Comparison of ENCODE assay signal across 8 mouse cellular contexts in the genomic region with DNA sequence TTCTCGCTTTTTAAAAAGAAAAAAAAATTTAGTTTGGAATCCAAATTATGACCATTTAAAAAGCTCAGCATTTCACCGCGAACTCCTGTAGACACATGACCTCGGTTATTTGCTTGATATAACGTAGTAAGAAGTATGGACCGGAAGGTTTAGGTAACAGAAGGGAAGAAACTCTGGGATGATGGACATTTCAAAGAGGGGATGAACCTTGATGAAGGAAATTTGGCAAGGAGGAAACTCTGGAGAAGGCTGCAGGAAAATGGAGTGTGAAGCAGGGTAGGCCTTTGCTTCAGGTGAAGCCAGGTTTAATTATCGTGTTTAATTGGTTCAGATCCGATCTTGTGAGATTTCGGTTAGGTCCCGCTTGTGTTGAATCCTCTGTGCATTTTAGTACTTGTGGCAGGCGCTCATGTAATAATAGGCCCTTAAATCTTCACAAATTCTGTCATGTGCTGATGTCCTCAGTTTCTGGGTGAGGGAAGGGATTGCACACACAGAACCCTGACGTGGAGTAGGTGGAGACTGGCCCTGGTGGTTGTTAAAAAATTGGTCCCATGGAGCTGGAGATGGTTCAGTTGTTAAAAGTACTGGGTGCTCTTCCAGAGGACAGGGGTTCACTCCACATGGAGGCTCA. TPM values are rescaled to one million over a fixed set of nuclear protein-coding genes. Genes with fewer than 3 reads are reported as not detected.
DNase-seq lines count a peak whose midpoint lies in the region; ATAC-seq and TF ChIP-seq lines count a peak whose summit lies in the region.

No protein-coding gene starts in this region.

- peaks cover 6% of the 10 kb centered on the region for H3K36me3 ChIP-seq in heart, embryonic 15.5 days
- H3K36me3 ChIP-seq in MEL (ENCODE audit: control insufficient read depth in 1 of 2, insufficient read depth in 2 of 2, low read length in 2 of 2): peaks cover 6 to 14% of the 10 kb centered on the region in 2 experiments; a peak in 3 of 4 replicates
- 0 out of 2 replicates have a peak, but pooled peaks cover 2% of the 10 kb centered on the region for H3K36me3 ChIP-seq in hindbrain, embryonic 11.5 days (ENCODE audit: control insufficient read depth, insufficient read depth, low read length)
- no peaks in the 10 kb centered on the region; the same call in 1 of the 2 replicates for H3K36me3 ChIP-seq in midbrain, embryonic 11.5 days (ENCODE audit: control insufficient read depth, insufficient read depth, low read length)

- no peak for TF ChIP-seq EP300 in MEL (IDR thresholded peaks at IDR 0.05; ENCODE audit: low read depth in 1 of 2, low read length in 2 of 2)

- no peak for TF ChIP-seq CTCF in MEL (IDR thresholded peaks at IDR 0.05 in 2 of 3, conservative IDR thresholded peaks at IDR 0.05 in 1 of 3; ENCODE audit: control insufficient read depth in 1 of 3, insufficient read depth in 1 of 3, low read depth in 2 of 3, low read length in 3 of 3, poor library complexity in 1 of 3, severe bottlenecking in 1 of 3)

- peak overlapping the region; percentile 63 for H3K4me2 ChIP-seq in heart, embryonic 15.5 days
- H3K4me2 ChIP-seq in hindbrain, embryonic 11.5 days (replicated peaks; ENCODE audit: low read depth, low read length): peak overlapping the region; percentile 57
- H3K4me2 ChIP-seq in midbrain, embryonic 11.5 days: peak overlapping the region; percentile 75

- intact Hi-C loops in heart, postnatal 25 days (cut with DNase I): loop anchor here (1.0 kb wide), 1 partner anchor 204 kb away; no protein-coding TSS in a partner anchor

- peak overlapping the region; percentile 93; the same call in 1 of the 2 replicates for H3K27ac ChIP-seq in heart, embryonic 15.5 days
- H3K27ac ChIP-seq in MEL (ENCODE audit: control insufficient read depth, low read depth, low read length): no peak overlapping the region
- H3K27ac ChIP-seq in hindbrain, embryonic 11.5 days (ENCODE audit: low read depth, low read length): no peak overlapping the region
- H3K27ac ChIP-seq in midbrain, embryonic 11.5 days (ENCODE audit: low read depth, low read length): no peak overlapping the region

- H3K4me1 ChIP-seq in heart, embryonic 15.5 days (replicated peaks): peaks cover 22% of the 10 kb centered on the region
- peaks cover 2 to 8% of the 10 kb centered on the region in 2 experiments; a peak in 3 of 4 replicates for H3K4me1 ChIP-seq in MEL (ENCODE audit: control insufficient read depth in 1 of 2, insufficient read depth in 2 of 2, low read length in 2 of 2)
- H3K4me1 ChIP-seq in hindbrain, embryonic 11.5 days (replicated peaks; ENCODE audit: control insufficient read depth, insufficient read depth, low read length): no peaks in the 10 kb centered on the region
- peaks cover 11% of the 10 kb centered on the region for H3K4me1 ChIP-seq in midbrain, embryonic 11.5 days (ENCODE audit: control insufficient read depth, insufficient read depth, low read length)

- H3K27me3 ChIP-seq in heart, embryonic 15.5 days: no peaks in the 10 kb centered on the region
- H3K27me3 ChIP-seq in MEL (ENCODE audit: control insufficient read depth in 1 of 2, insufficient read depth in 2 of 2, low read length in 2 of 2): no peaks in the 10 kb centered on the region
- no peaks in the 10 kb centered on the region for H3K27me3 ChIP-seq in hindbrain, embryonic 11.5 days (ENCODE audit: control insufficient read depth, insufficient read depth, low read length)
- H3K27me3 ChIP-seq in midbrain, embryonic 11.5 days (ENCODE audit: control insufficient read depth, insufficient read depth, low read length): no peaks in the 10 kb centered on the region

- H3K79me2 ChIP-seq in MEL (ENCODE audit: control insufficient read depth, insufficient read depth, low read length, poor library complexity): peaks cover 38% of the 10 kb centered on the region

- no peak for TF ChIP-seq POLR2A in MEL (IDR thresholded peaks at IDR 0.05; ENCODE audit: control insufficient read depth in 1 of 2, insufficient read depth in 1 of 2, low read depth in 1 of 2, low read length in 2 of 2, poor library complexity in 1 of 2)

- H3K4me3 ChIP-seq in heart, embryonic 15.5 days: peak overlapping the region; percentile 91
- peak overlapping the region; percentile 67 to 97 for H3K4me3 ChIP-seq in MEL (ENCODE audit: control insufficient read depth in 1 of 2, insufficient read depth in 1 of 2, low read depth in 2 of 2, low read length in 2 of 2)
- H3K4me3 ChIP-seq in hindbrain, embryonic 11.5 days (ENCODE audit: low read depth, low read length): peak overlapping the region; percentile 80
- peak overlapping the region; percentile 93 for H3K4me3 ChIP-seq in midbrain, embryonic 11.5 days (ENCODE audit: low read depth, low read length)

- ATAC-seq in heart, embryonic 15.5 days (replicated peaks; ENCODE audit: insufficient number of reproducible peaks, insufficient read depth, low FRiP score, low read depth): no peak
- no peak for ATAC-seq in hindbrain, embryonic 11.5 days (ENCODE audit: low FRiP score)
- no peak for ATAC-seq in midbrain, embryonic 11.5 days (ENCODE audit: low FRiP score)

- no peak for TF ChIP-seq RAD21 in MEL (IDR thresholded peaks at IDR 0.05; ENCODE audit: low read depth, low read length)

- H3K9me3 ChIP-seq in heart, embryonic 15.5 days (replicated peaks): no peaks in the 10 kb centered on the region
- H3K9me3 ChIP-seq in MEL (replicated peaks; ENCODE audit: insufficient read depth, low read length): no peaks in the 10 kb centered on the region
- no peaks in the 10 kb centered on the region for H3K9me3 ChIP-seq in hindbrain, embryonic 11.5 days (ENCODE audit: control insufficient read depth, low read length)
- H3K9me3 ChIP-seq in midbrain, embryonic 11.5 days (ENCODE audit: control insufficient read depth, low read length): no peaks in the 10 kb centered on the region

- DNase-seq in heart, postnatal 25 days (ENCODE audit: low spot score): no peak
- DNase-seq in MEL (ENCODE audit: low read depth, low spot score): peak; percentile 32
- DNase-seq in hindbrain, embryonic 11.5 days (ENCODE audit: low spot score): no peak
- DNase-seq in midbrain, embryonic 11.5 days (ENCODE audit: low spot score, missing footprints): no peak
- no peak for DNase-seq in adrenal gland, adult 2 months
- DNase-seq in layer of hippocampus, adult 9-10 months (ENCODE audit: low spot score): no peak
- no peak for DNase-seq in ovary, postnatal 36 days (ENCODE audit: low spot score)

- 24% methylated on average over 12 of the region's 12 CpGs for WGBS in heart, embryonic 15.5 days
- 33% methylated on average over 12 of the region's 12 CpGs for WGBS in hindbrain, embryonic 11.5 days
- WGBS in midbrain, embryonic 11.5 days: 36% methylated on average over 12 of the region's 12 CpGs

- H3K9ac ChIP-seq in heart, embryonic 15.5 days: peak overlapping the region; percentile 95
- H3K9ac ChIP-seq in MEL (ENCODE audit: control insufficient read depth, low read depth, low read length, poor library complexity, severe bottlenecking): peak overlapping the region; percentile 96
- peak overlapping the region; percentile 74 for H3K9ac ChIP-seq in hindbrain, embryonic 11.5 days (ENCODE audit: low read depth, low read length)
- peak overlapping the region; percentile 91 for H3K9ac ChIP-seq in midbrain, embryonic 11.5 days (ENCODE audit: low read length)

TF ChIP-seq in MEL, 35 proteins besides CTCF, POLR2A, EP300 and RAD21:
- TF ChIP-seq MYC (IDR thresholded peaks at IDR 0.05; ENCODE audit: low read depth, low read length) (no peak), JUND (IDR thresholded peaks at IDR 0.05; ENCODE audit: low read depth, low read length) (no peak), MXI1 (IDR thresholded peaks at IDR 0.05; ENCODE audit: low read depth, low read length) (0 out of 2 replicates have a peak, but pooled peaks have one; percentile 3), ZMIZ1 (IDR thresholded peaks at IDR 0.05; ENCODE audit: low read depth, low read length) (0 out of 2 replicates have a peak, but pooled peaks have one; percentile 28), ZKSCAN1 (IDR thresholded peaks at IDR 0.05; ENCODE audit: low read depth, low read length) (no peak)
TF ChIP-seq in MEL: peak in this region for 2.

RNA-seq across cellular contexts. Expression of a gene that starts 2.2 kb away (rescaled TPM):
- 163 and 180 TPM in 2 replicates for polyA plus RNA-seq in heart, embryonic 15.5 days (2015; fragmentation: Nextera tagmentation; extraction: Ambion mirVana)
- total RNA-seq in heart, postnatal 25 days (2021): 100 to 1,000 TPM; 102 to 108 TPM
- 84.1 and 88.1 TPM in 2 replicates for total RNA-seq in MEL (2012; rRNA removed)
- 10 to 100 TPM in 1 of 2 experiments, not detected in 1; 86.3 TPM for polyA plus RNA-seq in MEL (2012; ENCODE audit: insufficient read depth in 1 of 2, insufficient read length in 2 of 2, low read depth in 1 of 2, low replicate concordance in 2 of 2, missing spikeins in 1 of 2)
- 139 and 146 TPM in 2 replicates for polyA plus RNA-seq in hindbrain, embryonic 11.5 days (2014; fragmentation: Nextera tagmentation; extraction: Ambion mirVana)
- polyA plus RNA-seq in midbrain, embryonic 11.5 days (2014; fragmentation: Nextera tagmentation; extraction: Ambion mirVana): 147 and 151 TPM in 2 replicates
- total RNA-seq in adrenal gland, adult 2 months (2021): 10 to 100 TPM; 47.3 to 64.1 TPM
- 9.0 and 14.0 TPM in 2 replicates for polyA plus RNA-seq in adrenal gland, adult 2 months (2012; rRNA removed)

RNA-seq across cellular contexts. Expression of a gene that starts 30.5 kb away (rescaled TPM):
- polyA plus RNA-seq in heart, embryonic 15.5 days (2015; fragmentation: Nextera tagmentation; extraction: Ambion mirVana): 0.28 and 1.8 TPM in 2 replicates
- 1 to 10 TPM in 1 of 2 experiments, under 1 TPM in 1; 0.95 to 1.2 TPM for total RNA-seq in heart, postnatal 25 days (2021)
- not detected in 2 replicates for total RNA-seq in MEL (2012; rRNA removed)
- under 1 TPM in 1 of 2 experiments, not detected in 1; 0.13 TPM for polyA plus RNA-seq in MEL (2012; ENCODE audit: insufficient read depth in 1 of 2, insufficient read length in 2 of 2, low read depth in 1 of 2, low replicate concordance in 2 of 2, missing spikeins in 1 of 2)
- 1.7 and 2.4 TPM in 2 replicates for polyA plus RNA-seq in hindbrain, embryonic 11.5 days (2014; fragmentation: Nextera tagmentation; extraction: Ambion mirVana)
- polyA plus RNA-seq in midbrain, embryonic 11.5 days (2014; fragmentation: Nextera tagmentation; extraction: Ambion mirVana): 0.87 and 1.2 TPM in 2 replicates
- 10 to 100 TPM; 47.1 to 57.1 TPM for total RNA-seq in adrenal gland, adult 2 months (2021)
- polyA plus RNA-seq in adrenal gland, adult 2 months (2012; rRNA removed): 36.1 and 37.0 TPM in 2 replicates

RNA-seq across cellular contexts. Expression of a gene that starts 30.7 kb away (rescaled TPM):
- polyA plus RNA-seq in heart, embryonic 15.5 days (2015; fragmentation: Nextera tagmentation; extraction: Ambion mirVana): 14.7 and 15.4 TPM in 2 replicates
- 10 to 100 TPM; 17.5 to 20.5 TPM for total RNA-seq in heart, postnatal 25 days (2021)
- 26.9 and 30.3 TPM in 2 replicates for total RNA-seq in MEL (2012; rRNA removed)
- polyA plus RNA-seq in MEL (2012; ENCODE audit: insufficient read depth in 1 of 2, insufficient read length in 2 of 2, low read depth in 1 of 2, low replicate concordance in 2 of 2, missing spikeins in 1 of 2): 100 to 1,000 TPM in 1 of 2 experiments, 10 to 100 TPM in 1; 23.8 to 297 TPM
- 42.3 and 43.9 TPM in 2 replicates for polyA plus RNA-seq in hindbrain, embryonic 11.5 days (2014; fragmentation: Nextera tagmentation; extraction: Ambion mirVana)
- 44.2 and 46.6 TPM in 2 replicates for polyA plus RNA-seq in midbrain, embryonic 11.5 days (2014; fragmentation: Nextera tagmentation; extraction: Ambion mirVana)
- total RNA-seq in adrenal gland, adult 2 months (2021): 10 to 100 TPM; 28.2 to 28.9 TPM
- polyA plus RNA-seq in adrenal gland, adult 2 months (2012; rRNA removed): 6.6 and 7.5 TPM in 2 replicates

Comparison
In these comparisons a context has a peak if more than half of its experiments do, and no peak if none do; other contexts are left out.
1. RNA of a gene that starts 30.5 kb away (polyA plus RNA-seq): 36.1 to 37.0 TPM in adrenal gland, adult 2 months; 1.7 to 2.4 TPM in hindbrain, embryonic 11.5 days, 0.87 to 1.2 TPM in midbrain, embryonic 11.5 days, 0.28 to 1.8 TPM in heart, embryonic 15.5 days and 0.13 TPM in MEL; every median in the first group is over 10 times any median in the second.
2. Peak in every context shown above with its lines, with median percentiles within 50 percentile points of each other: H3K4me2 ChIP-seq, H3K4me3 ChIP-seq and H3K9ac ChIP-seq.